Mouse (Mus musculus) frontal cortex, postnatal 10 days (tissue): ENCODE measurements around the gene Gm2012.
"Not testable (repeated sequence)": the region's sequence is repeated elsewhere in the genome, so short reads cannot be mapped to it uniquely, and the experiment has no call there.

Experiments used
- DNase-seq, 2 experiments: peaks; one replicate each; pipeline ENCODE4 v3.0.0; 2022; ENCODE audit warnings: low spot score in 2 of 2, mixed read lengths in 1 of 2

The Gm2012 gene

GRCm38 (mm10) chrX:26231255-26231654 lies at the start of gene Gm2012:
Gm2012 (minus strand) TSS chrX:26231355.
- not testable (repeated sequence) for DNase-seq

- not testable (repeated sequence) for DNase-seq
Measured at GRCm38 (mm10) chrX:26159146-26159545, 72.0 kb downstream of the Gm2012 start.
